Mouse (Mus musculus) limb, embryonic 10.5 days (tissue): ENCODE measurements around the gene Ebf3. TPM values are rescaled to one million over a fixed set of nuclear protein-coding genes. Genes with fewer than 3 reads are reported as not detected.

ENCODE experiments used
- DNase-seq: peaks from one replicate; pipeline ENCODE4 v3.0.0-alpha.2; 2017; ENCODE audit warnings: low spot score
- H3K27ac ChIP-seq: fragments of 300-500 bp; sonication (generic); 2 replicates; pipeline ENCODE4 v1.5.1; 2016; ENCODE audit warnings: mild to moderate bottlenecking
- H3K27me3 ChIP-seq: fragments of 300-500 bp; sonication (generic); 2 replicates; pipeline ENCODE4 v1.6.1; 2016; ENCODE audit warnings: low read depth, mild to moderate bottlenecking; ENCODE audit not compliant: poor library complexity, severe bottlenecking
- H3K36me3 ChIP-seq: fragments of 300-500 bp; sonication (generic); 2 replicates; pipeline ENCODE4 v1.6.1; 2016; ENCODE audit warnings: mild to moderate bottlenecking, moderate library complexity
- H3K4me1 ChIP-seq: fragments of 300-500 bp; sonication (generic); 2 replicates; pipeline ENCODE4 v1.6.1; 2016
- H3K4me3 ChIP-seq: fragments of 300-500 bp; sonication (generic); 2 replicates; pipeline ENCODE4 v1.5.1; 2016; ENCODE audit warnings: mild to moderate bottlenecking, moderate library complexity
- H3K9me3 ChIP-seq: fragments of 300-500 bp; sonication (generic); replicated peaks from 2 replicates; pipeline ENCODE4 v1.6.1; 2016; ENCODE audit warnings: mild to moderate bottlenecking
- WGBS: fragments of 180-500 bp; shearing (Covaris S2); methylation state at CpG from one replicate; pipeline ENCODE4 v1.1.7; 2016; 5-methylcytosine and 5-hydroxymethylcytosine counted together
- polyA plus RNA-seq: library from polyadenylated mRNA; unstranded; fragments of >200 nt; fragmentation: Nextera tagmentation; extraction: Ambion mirVana; gene quantifications from 2 replicates; pipeline ENCODE4 v1.2.1, GENCODE M21; 2016

Ebf3 gene
- polyA plus RNA-seq, 1 experiment from 2014 or later = 6.3 TPM

GRCm38 (mm10) chr7:137297131-137297530, 17.1 kb downstream of the Ebf3 start:
- H3K27ac ChIP-seq = 0 out of 2 replicates have a peak overlapping the region, but pooled peaks have one; percentile 2
- no peak for DNase-seq
- peaks cover 82% of the 10 kb centered on the region for H3K4me1 ChIP-seq
- peaks cover 51% of the 10 kb centered on the region for H3K27me3 ChIP-seq
- H3K9me3 ChIP-seq = no peaks in the 10 kb centered on the region
- 18% methylated on average over 7 of the region's 7 CpGs for WGBS
- H3K4me3 ChIP-seq = 0 out of 2 replicates have a peak overlapping the region, but pooled peaks have one; percentile 30
- H3K36me3 ChIP-seq = 0 out of 2 replicates have a peak, but pooled peaks cover 4% of the 10 kb centered on the region

- Histone ChIP-seq H3K4me1 (peaks cover 66% of the 10 kb centered on the region), H3K4me3 (no peak overlapping the region), H3K36me3 (peaks cover 14% of the 10 kb centered on the region; the same call in 1 of the 2 replicates), H3K9me3 (no peaks in the 10 kb centered on the region), H3K27ac (no peak overlapping the region), H3K27me3 (peaks cover 63% of the 10 kb centered on the region)
- WGBS = 80% methylated on average over 7 of the region's 7 CpGs
- no peak for DNase-seq
Observed at GRCm38 (mm10) chr7:137295612-137296011, 18.6 kb downstream of the Ebf3 start.

GRCm38 (mm10) chr7:137294446-137294845, 19.8 kb downstream of the Ebf3 start:
- no peak for DNase-seq
- H3K4me3 ChIP-seq = no peak overlapping the region
- WGBS = 56% methylated on average over 7 of the region's 7 CpGs
- H3K27ac ChIP-seq = no peak overlapping the region
- H3K4me1 ChIP-seq = peaks cover 60% of the 10 kb centered on the region
- no peaks in the 10 kb centered on the region for H3K9me3 ChIP-seq
- peaks cover 58% of the 10 kb centered on the region for H3K27me3 ChIP-seq
- peaks cover 14% of the 10 kb centered on the region; the same call in 1 of the 2 replicates for H3K36me3 ChIP-seq

- Histone ChIP-seq H3K27me3 (peaks cover 53% of the 10 kb centered on the region), H3K4me1 (peaks cover 25% of the 10 kb centered on the region), H3K4me3 (no peak overlapping the region), H3K27ac (no peak overlapping the region), H3K36me3 (peaks cover 14% of the 10 kb centered on the region; the same call in 1 of the 2 replicates), H3K9me3 (no peaks in the 10 kb centered on the region)
- 64% methylated on average over 3 of the region's 3 CpGs for WGBS
- DNase-seq = no peak
Observed at GRCm38 (mm10) chr7:137289290-137289957, 24.8 kb downstream of the Ebf3 start.

- 89% methylated on average over 7 of the region's 7 CpGs for WGBS
- 0 out of 2 replicates have a peak, but pooled peaks cover 2% of the 10 kb centered on the region for H3K36me3 ChIP-seq
- no peak overlapping the region for H3K4me3 ChIP-seq
- peaks cover 21% of the 10 kb centered on the region for H3K4me1 ChIP-seq
- H3K9me3 ChIP-seq = no peaks in the 10 kb centered on the region
- DNase-seq = no peak
- peaks cover 53% of the 10 kb centered on the region for H3K27me3 ChIP-seq
- H3K27ac ChIP-seq = no peak overlapping the region
Observed at GRCm38 (mm10) chr7:137278171-137278570, 36.1 kb downstream of the Ebf3 start.

GRCm38 (mm10) chr7:137277713-137278112, 36.5 kb downstream of the Ebf3 start:
- DNase-seq = no peak
- H3K36me3 ChIP-seq = 0 out of 2 replicates have a peak, but pooled peaks cover 2% of the 10 kb centered on the region
- no peaks in the 10 kb centered on the region for H3K9me3 ChIP-seq
- no peak overlapping the region for H3K4me3 ChIP-seq
- WGBS = 92% methylated on average over 5 of the region's 5 CpGs
- H3K27me3 ChIP-seq = peaks cover 52% of the 10 kb centered on the region
- H3K4me1 ChIP-seq = peaks cover 26% of the 10 kb centered on the region
- no peak overlapping the region for H3K27ac ChIP-seq

- no peak for DNase-seq
- H3K4me1 ChIP-seq = peaks cover 62% of the 10 kb centered on the region
- no peaks in the 10 kb centered on the region for H3K9me3 ChIP-seq
- WGBS = 77% methylated on average over 10 of the region's 10 CpGs
- 0 out of 2 replicates have a peak, but pooled peaks cover 2% of the 10 kb centered on the region for H3K36me3 ChIP-seq
- peaks cover 41% of the 10 kb centered on the region for H3K27me3 ChIP-seq
- H3K27ac ChIP-seq = no peak overlapping the region
- H3K4me3 ChIP-seq = no peak overlapping the region
Observed at GRCm38 (mm10) chr7:137272252-137272651, 42.0 kb downstream of the Ebf3 start.

GRCm38 (mm10) chr7:137268452-137269155, 45.6 kb downstream of the Ebf3 start:
- H3K27me3 ChIP-seq = peaks cover 39% of the 10 kb centered on the region
- peak overlapping the region; percentile 87 for H3K27ac ChIP-seq
- no peaks in the 10 kb centered on the region for H3K9me3 ChIP-seq
- H3K4me1 ChIP-seq = peaks cover 82% of the 10 kb centered on the region
- peak overlapping the region; percentile 21; the same call in 1 of the 2 replicates for H3K4me3 ChIP-seq
- WGBS = 52% methylated on average over 8 of the region's 8 CpGs
- peak; percentile 73 for DNase-seq
- H3K36me3 ChIP-seq = no peaks in the 10 kb centered on the region

GRCm38 (mm10) chr7:137267441-137267840, 46.8 kb downstream of the Ebf3 start:
- Histone ChIP-seq H3K27ac (peak overlapping the region; percentile 87), H3K27me3 (peaks cover 40% of the 10 kb centered on the region), H3K4me3 (no peak overlapping the region), H3K9me3 (no peaks in the 10 kb centered on the region), H3K4me1 (peaks cover 71% of the 10 kb centered on the region), H3K36me3 (no peaks in the 10 kb centered on the region)
- no peak for DNase-seq
- 72% methylated on average over 9 of the region's 9 CpGs for WGBS

- Histone ChIP-seq H3K4me1 (peaks cover 62% of the 10 kb centered on the region), H3K4me3 (peak overlapping the region; percentile 21; the same call in 1 of the 2 replicates), H3K27me3 (peaks cover 40% of the 10 kb centered on the region), H3K9me3 (no peaks in the 10 kb centered on the region), H3K36me3 (no peaks in the 10 kb centered on the region), H3K27ac (peak overlapping the region; percentile 87)
- peak; percentile 62 for DNase-seq
- 7% methylated on average over 17 of the region's 17 CpGs for WGBS
Observed at GRCm38 (mm10) chr7:137266575-137266974, 47.7 kb downstream of the Ebf3 start.

GRCm38 (mm10) chr7:137262330-137262729, 51.9 kb downstream of the Ebf3 start:
- WGBS = 90% methylated on average over 8 of the region's 8 CpGs
- no peak for DNase-seq
- H3K27ac ChIP-seq = no peak overlapping the region
- H3K4me3 ChIP-seq = no peak overlapping the region
- peaks cover 49% of the 10 kb centered on the region for H3K4me1 ChIP-seq
- H3K9me3 ChIP-seq = no peaks in the 10 kb centered on the region
- H3K36me3 ChIP-seq = no peaks in the 10 kb centered on the region
- peaks cover 68% of the 10 kb centered on the region for H3K27me3 ChIP-seq

- no peak overlapping the region for H3K27ac ChIP-seq
- peak; percentile 78 for DNase-seq
- peaks cover 89% of the 10 kb centered on the region for H3K4me1 ChIP-seq
- H3K4me3 ChIP-seq = no peak overlapping the region
- WGBS = 46% methylated on average over 11 of the region's 11 CpGs
- H3K27me3 ChIP-seq = peaks cover 62% of the 10 kb centered on the region
- no peaks in the 10 kb centered on the region for H3K36me3 ChIP-seq
- H3K9me3 ChIP-seq = no peaks in the 10 kb centered on the region
Observed at GRCm38 (mm10) chr7:137246213-137246872, 67.9 kb downstream of the Ebf3 start.
